Mouse (Mus musculus) forelimb bud, embryonic 11.5 days (tissue): Measurements from ENCODE around the gene Elmo1.

Experiments
- DNase-seq: peaks from one replicate; pipeline ENCODE4 v3.0.0-alpha.2; 2012; ENCODE audit warnings: low read depth, low spot score

Gene Elmo1

GRCm38 (mm10) chr13:20257562-20258525, 167.4 kb downstream of the Elmo1 start:
- DNase-seq, result no peak

- no peak for DNase-seq
These were observed 172.8 kb downstream of the Elmo1 start for GRCm38 (mm10) chr13:20263173-20263572.

- no peak for DNase-seq
These were observed 179.8 kb downstream of the Elmo1 start for GRCm38 (mm10) chr13:20270148-20270547.

GRCm38 (mm10) chr13:20271799-20272198, 181.4 kb downstream of the Elmo1 start:
- DNase-seq, result no peak

GRCm38 (mm10) chr13:20272562-20272961, 182.2 kb downstream of the Elmo1 start:
- DNase-seq, result no peak

- DNase-seq, result peak; percentile 7
These were observed 189.5 kb downstream of the Elmo1 start for GRCm38 (mm10) chr13:20279889-20280288.

- DNase-seq, result no peak
These were observed 193.5 kb downstream of the Elmo1 start for GRCm38 (mm10) chr13:20283891-20284290.

GRCm38 (mm10) chr13:20286680-20287079, 196.3 kb downstream of the Elmo1 start:
- DNase-seq, result no peak

GRCm38 (mm10) chr13:20288393-20288792, 198.0 kb downstream of the Elmo1 start:
- peak; percentile 57 for DNase-seq

GRCm38 (mm10) chr13:20290412-20290811, 200.0 kb downstream of the Elmo1 start:
- no peak for DNase-seq

GRCm38 (mm10) chr13:20292348-20292747, 202.0 kb downstream of the Elmo1 start:
- peak; percentile 62 for DNase-seq

GRCm38 (mm10) chr13:20295278-20295970, 205.0 kb downstream of the Elmo1 start:
- no peak for DNase-seq

- DNase-seq, result peak; percentile 71
These were observed 207.4 kb downstream of the Elmo1 start for GRCm38 (mm10) chr13:20297841-20298240.

GRCm38 (mm10) chr13:20299424-20299823, 209.0 kb downstream of the Elmo1 start:
- peak; percentile 41 for DNase-seq

- DNase-seq, result no peak
These were observed 209.7 kb downstream of the Elmo1 start for GRCm38 (mm10) chr13:20300052-20300564.

GRCm38 (mm10) chr13:20300626-20301025, 210.2 kb downstream of the Elmo1 start:
- no peak for DNase-seq

GRCm38 (mm10) chr13:20301760-20302159, 211.4 kb downstream of the Elmo1 start:
- DNase-seq, result no peak

GRCm38 (mm10) chr13:20305621-20306020, 215.2 kb downstream of the Elmo1 start:
- DNase-seq, result no peak

GRCm38 (mm10) chr13:20306180-20307177, 216.1 kb downstream of the Elmo1 start:
- DNase-seq, result no peak

GRCm38 (mm10) chr13:20307381-20307780, 217.0 kb downstream of the Elmo1 start:
- no peak for DNase-seq

- DNase-seq, result peak; percentile 82
These were observed 221.2 kb downstream of the Elmo1 start for GRCm38 (mm10) chr13:20311612-20312011.
